Mouse (Mus musculus): ENCODE measurements at regions not wholly inside any gene's neighbourhood (a gene's known extent, or its start where the extent isn't known, plus 50 kb on each side); places are given as distances from the start of the nearest gene placed in this dataset.

GRCm38 (mm10) chr16:85743022-85743421, 59.9 kb downstream of the Adamts1 start:
- Histone ChIP-seq H3K36me3 (ENCODE audit: control insufficient read depth, insufficient read depth, low read length) (no peaks in the 10 kb centered on the region), H3K27ac (ENCODE audit: insufficient read depth, low read depth, low read length) (no peak overlapping the region), H3K27me3 (replicated peaks; ENCODE audit: control insufficient read depth, insufficient read depth, low read length) (no peaks in the 10 kb centered on the region), H3K4me1 (ENCODE audit: control insufficient read depth, insufficient read depth, low read length) (peaks cover under 1% of the 10 kb centered on the region; the same call in 1 of the 2 replicates), H3K4me3 (ENCODE audit: insufficient read depth, low read depth, low read length) (no peak overlapping the region)
- no peak for DNase-seq
- no peak for TF ChIP-seq CTCF (conservative IDR thresholded peaks at IDR 0.05; ENCODE audit: insufficient read depth, insufficient read length, low read depth, low read length)
- no peak for TF ChIP-seq POLR2A (IDR thresholded peaks at IDR 0.05; ENCODE audit: low read depth, low read length)
- WGBS: 89% methylated on average over 1 of the region's 1 CpGs

GRCm38 (mm10) chr16:85738606-85739195, 64.2 kb downstream of the Adamts1 start:
- TF ChIP-seq POLR2A (IDR thresholded peaks at IDR 0.05; ENCODE audit: low read depth, low read length): no peak
- no peak for TF ChIP-seq CTCF (conservative IDR thresholded peaks at IDR 0.05; ENCODE audit: insufficient read depth, insufficient read length, low read depth, low read length)
- no peaks in the 10 kb centered on the region for H3K4me1 ChIP-seq (ENCODE audit: control insufficient read depth, insufficient read depth, low read length)
- no peaks in the 10 kb centered on the region for H3K27me3 ChIP-seq (replicated peaks; ENCODE audit: control insufficient read depth, insufficient read depth, low read length)
- H3K36me3 ChIP-seq (ENCODE audit: control insufficient read depth, insufficient read depth, low read length): no peaks in the 10 kb centered on the region
- WGBS: 87% methylated on average over 2 of the region's 2 CpGs
- DNase-seq: no peak
- H3K27ac ChIP-seq (ENCODE audit: insufficient read depth, low read depth, low read length): no peak overlapping the region
- H3K4me3 ChIP-seq (ENCODE audit: insufficient read depth, low read depth, low read length): no peak overlapping the region

- Histone ChIP-seq H3K4me3 (ENCODE audit: insufficient read depth, low read depth, low read length) (no peak overlapping the region), H3K27ac (ENCODE audit: insufficient read depth, low read depth, low read length) (no peak overlapping the region), H3K27me3 (replicated peaks; ENCODE audit: control insufficient read depth, insufficient read depth, low read length) (no peaks in the 10 kb centered on the region), H3K36me3 (ENCODE audit: control insufficient read depth, insufficient read depth, low read length) (no peaks in the 10 kb centered on the region), H3K4me1 (ENCODE audit: control insufficient read depth, insufficient read depth, low read length) (no peaks in the 10 kb centered on the region)
- DNase-seq: peak; percentile 73
- TF ChIP-seq CTCF (conservative IDR thresholded peaks at IDR 0.05; ENCODE audit: insufficient read depth, insufficient read length, low read depth, low read length): no peak
- TF ChIP-seq POLR2A (IDR thresholded peaks at IDR 0.05; ENCODE audit: low read depth, low read length): no peak
- 53% methylated on average over 2 of the region's 2 CpGs for WGBS
Measured at GRCm38 (mm10) chr16:85728026-85728425, 74.9 kb downstream of the Adamts1 start.

- WGBS: 70% methylated on average over 2 of the region's 2 CpGs
- H3K4me1 ChIP-seq (ENCODE audit: control insufficient read depth, insufficient read depth, low read length): no peaks in the 10 kb centered on the region
- TF ChIP-seq CTCF (conservative IDR thresholded peaks at IDR 0.05; ENCODE audit: insufficient read depth, insufficient read length, low read depth, low read length) (peak; percentile 27; the same call in 1 of the 2 replicates), POLR2A (IDR thresholded peaks at IDR 0.05; ENCODE audit: low read depth, low read length) (no peak)
- H3K27ac ChIP-seq (ENCODE audit: insufficient read depth, low read depth, low read length): no peak overlapping the region
- no peaks in the 10 kb centered on the region for H3K36me3 ChIP-seq (ENCODE audit: control insufficient read depth, insufficient read depth, low read length)
- H3K27me3 ChIP-seq (replicated peaks; ENCODE audit: control insufficient read depth, insufficient read depth, low read length): no peaks in the 10 kb centered on the region
- no peak overlapping the region for H3K4me3 ChIP-seq (ENCODE audit: insufficient read depth, low read depth, low read length)
- DNase-seq: no peak
Measured at GRCm38 (mm10) chr16:85721968-85722367, 80.9 kb downstream of the Adamts1 start.

GRCm38 (mm10) chr16:85712291-85712690, 90.6 kb downstream of the Adamts1 start:
- Histone ChIP-seq H3K4me1 (ENCODE audit: control insufficient read depth, insufficient read depth, low read length) (no peaks in the 10 kb centered on the region), H3K36me3 (ENCODE audit: control insufficient read depth, insufficient read depth, low read length) (no peaks in the 10 kb centered on the region), H3K27ac (ENCODE audit: insufficient read depth, low read depth, low read length) (no peak overlapping the region), H3K4me3 (ENCODE audit: insufficient read depth, low read depth, low read length) (no peak overlapping the region), H3K27me3 (replicated peaks; ENCODE audit: control insufficient read depth, insufficient read depth, low read length) (no peaks in the 10 kb centered on the region)
- TF ChIP-seq POLR2A (IDR thresholded peaks at IDR 0.05; ENCODE audit: low read depth, low read length) (no peak), CTCF (conservative IDR thresholded peaks at IDR 0.05; ENCODE audit: insufficient read depth, insufficient read length, low read depth, low read length) (no peak)
- 74% methylated on average over 3 of the region's 3 CpGs for WGBS
- no peak for DNase-seq

GRCm38 (mm10) chr16:85704254-85705020, 98.5 kb downstream of the Adamts1 start:
- Histone ChIP-seq H3K27me3 (replicated peaks; ENCODE audit: control insufficient read depth, insufficient read depth, low read length) (no peaks in the 10 kb centered on the region), H3K4me3 (ENCODE audit: insufficient read depth, low read depth, low read length) (no peak overlapping the region), H3K4me1 (ENCODE audit: control insufficient read depth, insufficient read depth, low read length) (no peaks in the 10 kb centered on the region), H3K27ac (ENCODE audit: insufficient read depth, low read depth, low read length) (no peak overlapping the region), H3K36me3 (ENCODE audit: control insufficient read depth, insufficient read depth, low read length) (no peaks in the 10 kb centered on the region)
- DNase-seq: no peak
- WGBS: 75% methylated on average over 9 of the region's 9 CpGs
- TF ChIP-seq CTCF (conservative IDR thresholded peaks at IDR 0.05; ENCODE audit: insufficient read depth, insufficient read length, low read depth, low read length) (no peak), POLR2A (IDR thresholded peaks at IDR 0.05; ENCODE audit: low read depth, low read length) (no peak)

GRCm38 (mm10) chr16:85702889-85703480, 99.9 kb downstream of the Adamts1 start:
- Histone ChIP-seq H3K36me3 (ENCODE audit: control insufficient read depth, insufficient read depth, low read length) (no peaks in the 10 kb centered on the region), H3K27me3 (replicated peaks; ENCODE audit: control insufficient read depth, insufficient read depth, low read length) (no peaks in the 10 kb centered on the region), H3K4me3 (ENCODE audit: insufficient read depth, low read depth, low read length) (no peak overlapping the region), H3K4me1 (ENCODE audit: control insufficient read depth, insufficient read depth, low read length) (no peaks in the 10 kb centered on the region), H3K27ac (ENCODE audit: insufficient read depth, low read depth, low read length) (no peak overlapping the region)
- DNase-seq: no peak
- WGBS: 91% methylated on average over 2 of the region's 2 CpGs
- TF ChIP-seq CTCF (conservative IDR thresholded peaks at IDR 0.05; ENCODE audit: insufficient read depth, insufficient read length, low read depth, low read length) (no peak), POLR2A (IDR thresholded peaks at IDR 0.05; ENCODE audit: low read depth, low read length) (no peak)

Measured in kidney, adult 2 months (tissue).